ENCODE assay signal across 30 mouse cellular contexts in the genomic region with DNA sequence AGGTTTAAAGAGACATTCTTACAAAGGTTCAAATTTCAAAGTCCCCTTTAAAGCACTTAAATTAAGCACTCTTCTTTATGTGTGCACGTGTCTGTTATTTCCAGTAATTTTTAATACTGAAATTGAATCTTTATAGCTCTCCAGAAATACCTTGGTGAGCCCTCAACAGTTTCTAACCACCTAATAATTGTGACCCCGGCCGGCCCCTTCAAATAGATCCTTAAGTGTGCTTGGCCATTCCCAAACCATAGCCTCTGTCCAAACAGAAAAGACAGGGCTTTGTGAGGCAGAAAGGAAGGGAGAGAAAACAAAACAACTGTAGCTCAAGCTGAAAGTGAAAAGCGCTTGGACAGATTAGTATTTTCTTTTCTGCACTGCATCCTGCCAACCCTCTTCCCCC. TPM values are rescaled to one million over a fixed set of nuclear protein-coding genes. Genes with fewer than 3 reads are reported as not detected.
"Had no signal": no experiment of that assay in that cellular context is flagged by ENCODE, and none has a peak within 500 bp of the region (broad histone marks: within the 10 kb centered on the region; RNA-seq: fewer than 3 reads in every experiment).

No protein-coding gene starts in this region.

RNA-seq across cellular contexts. Expression of gene Gm7233, which starts 12.5 kb away (rescaled TPM):
- total RNA-seq: liver, adult 2 months; megakaryocyte progenitor cell, adult 5-6 weeks; megakaryocyte, adult 5-6 weeks; megakaryocyte-erythroid progenitor cell, adult 5-6 weeks; midbrain, postnatal 0 days; monocyte, adult 5-6 weeks had no signal
- polyA plus RNA-seq: limb, embryonic 11.5 days; limb, embryonic 13.5 days; limb, embryonic 14.5 days; limb, embryonic 15.5 days; liver, adult 2 months; liver, embryonic 11.5 days; liver, embryonic 12.5 days; liver, embryonic 13.5 days; liver, embryonic 14.5 days; liver, embryonic 15.5 days; liver, embryonic 16.5 days; liver, postnatal 0 days; lung, adult 2 months; lung, embryonic 15.5 days; lung, embryonic 16.5 days; lung, postnatal 0 days; macrophage; midbrain, embryonic 10.5 days; midbrain, embryonic 11.5 days; midbrain, embryonic 12.5 days; midbrain, embryonic 13.5 days; midbrain, embryonic 14.5 days; midbrain, embryonic 15.5 days; midbrain, embryonic 16.5 days; midbrain, postnatal 0 days; myocyte had no signal
